Mouse (Mus musculus) liver, postnatal 0 days (tissue): ENCODE results near the gene Stard3. TPM values are rescaled to one million over a fixed set of nuclear protein-coding genes. Genes with fewer than 3 reads are reported as not detected.
A peak's percentile ranks its signal among the peaks of the same experiment; 100 is the strongest.

Source experiments
- ATAC-seq: fragments of 200-750 bp; cut with Nextera tagmentation; 2 replicates; pipeline ENCODE4 v1.8.0; 2017; ENCODE audit warnings: mild to moderate bottlenecking, moderate library complexity
- DNase-seq: peaks from one replicate; pipeline ENCODE4 v3.0.0-alpha.2; 2016
- H3K27ac ChIP-seq: fragments of 300-500 bp; sonication (generic); 2 replicates; pipeline ENCODE4 v1.5.1; 2014; ENCODE audit warnings: antibody characterized with exemption, moderate library complexity, mild to moderate bottlenecking, low read depth
- H3K27me3 ChIP-seq: fragments of 300-500 bp; sonication (generic); 2 replicates; pipeline ENCODE4 v1.6.1; 2014; ENCODE audit warnings: low read length, control low read depth, mixed read lengths; ENCODE audit not compliant: insufficient read depth
- H3K36me3 ChIP-seq: fragments of 300-500 bp; sonication (generic); replicated peaks from 2 replicates; pipeline ENCODE4 v1.6.1; 2014; ENCODE audit warnings: mild to moderate bottlenecking, control low read depth, low read length, moderate library complexity, mixed read lengths; ENCODE audit not compliant: insufficient read depth
- H3K4me1 ChIP-seq: fragments of 300-500 bp; sonication (generic); 2 replicates; pipeline ENCODE4 v1.6.1; 2014; ENCODE audit warnings: antibody characterized with exemption, mild to moderate bottlenecking, control low read depth; ENCODE audit not compliant: insufficient read depth
- H3K4me2 ChIP-seq: fragments of 300-500 bp; sonication (generic); 2 replicates; pipeline ENCODE4 v1.6.1; 2014; ENCODE audit warnings: low read depth, mild to moderate bottlenecking, low read length, moderate library complexity, mixed read lengths
- H3K4me3 ChIP-seq: fragments of 300-500 bp; sonication (generic); 2 replicates; pipeline ENCODE4 v1.5.1; 2014; ENCODE audit warnings: low read depth, low read length
- H3K9ac ChIP-seq: fragments of 300-500 bp; sonication (generic); replicated peaks from 2 replicates; pipeline ENCODE4 v1.6.1; 2014; ENCODE audit warnings: mild to moderate bottlenecking, moderate library complexity
- H3K9me3 ChIP-seq: fragments of 300-500 bp; sonication (generic); 2 replicates; pipeline ENCODE4 v1.6.1; 2016; ENCODE audit warnings: mild to moderate bottlenecking, control low read depth, low read length, mixed read lengths
- CTCF ChIP-seq: sonication (generic); IDR thresholded peaks from 2 replicates; pipeline ENCODE4 v1.5.1; 2016; ENCODE audit warnings: antibody characterized with exemption, low read depth
- EP300 ChIP-seq: IDR thresholded peaks from 2 replicates; pipeline ENCODE4 v1.6.1; 2016; ENCODE audit warnings: antibody characterized with exemption, low read depth, mild to moderate bottlenecking
- WGBS: fragments of 180-500 bp; shearing (Covaris S2); extraction: QIAGEN DNeasy Blood & Tissue Kit; methylation state at CpG from one replicate; pipeline ENCODE4 v1.1.7; 2014; ENCODE audit not compliant: insufficient replicate concordance; 5-methylcytosine and 5-hydroxymethylcytosine counted together
- polyA plus RNA-seq: library from polyadenylated mRNA; unstranded; fragments of >200 nt; fragmentation: Nextera tagmentation; extraction: Ambion mirVana; gene quantifications from 2 replicates; pipeline ENCODE4 v1.2.1, GENCODE M21; 2015

The Stard3 gene
- polyA plus RNA-seq, 1 experiment from 2014 or later, result 15.4 TPM

DNA sequence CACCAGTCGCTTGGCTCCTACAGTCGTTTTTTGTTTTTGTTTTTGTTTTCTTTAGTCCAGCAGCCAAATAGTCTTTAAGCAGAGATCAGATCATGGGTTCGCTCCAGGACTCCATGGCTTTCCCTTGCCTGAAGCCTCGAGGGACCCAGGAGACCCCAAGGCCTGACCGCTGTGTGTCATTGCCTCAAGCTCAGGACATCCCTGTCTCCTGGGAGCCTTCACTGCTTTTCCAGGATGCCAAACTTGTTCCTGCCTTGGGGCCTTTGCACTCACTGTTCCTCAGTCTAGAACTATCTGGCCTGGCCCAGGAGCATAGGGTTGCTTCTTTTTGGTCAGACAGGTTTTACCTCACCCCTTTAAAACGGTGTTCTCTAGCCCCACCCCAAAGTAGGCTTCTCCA is 48.5 kb downstream of the Stard3 start:
- H3K4me1 ChIP-seq, result no peaks in the 10 kb centered on the region
- ATAC-seq, result no peak
- no peak overlapping the region for H3K9ac ChIP-seq
- 76% methylated on average over 6 of the region's 6 CpGs for WGBS
- no peak overlapping the region for H3K4me2 ChIP-seq
- H3K4me3 ChIP-seq, result no peak overlapping the region
- peaks cover 9% of the 10 kb centered on the region for H3K27me3 ChIP-seq
- TF ChIP-seq EP300 (no peak), CTCF (no peak)
- DNase-seq, result no peak
- no peak overlapping the region for H3K27ac ChIP-seq
- no peaks in the 10 kb centered on the region for H3K36me3 ChIP-seq
- no peaks in the 10 kb centered on the region for H3K9me3 ChIP-seq

DNA sequence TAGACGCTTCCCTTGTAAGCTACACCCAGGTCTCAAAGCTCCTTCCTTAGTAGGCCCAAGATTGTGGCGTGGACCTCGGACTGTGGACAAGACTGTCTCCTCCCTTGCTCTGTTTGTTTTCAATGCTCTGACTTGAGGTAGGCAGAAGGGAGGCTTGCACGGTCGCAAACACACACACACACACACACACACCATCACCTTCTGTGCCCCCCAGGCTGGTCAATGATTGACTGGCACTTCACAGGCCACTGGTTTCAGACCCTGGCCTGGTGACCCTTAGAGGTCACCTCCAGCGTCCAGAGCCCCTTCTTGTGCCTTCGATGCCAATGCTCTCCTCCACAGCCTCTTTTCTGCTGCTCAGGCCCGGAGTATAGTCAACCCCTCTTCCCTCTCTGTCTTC is 50.7 kb downstream of the Stard3 start:
- Histone ChIP-seq H3K9me3 (no peaks in the 10 kb centered on the region), H3K4me1 (no peaks in the 10 kb centered on the region; the same call in none of the 2 replicates), H3K27ac (no peak overlapping the region), H3K9ac (no peak overlapping the region), H3K4me2 (no peak overlapping the region), H3K27me3 (peaks cover 31% of the 10 kb centered on the region), H3K4me3 (no peak overlapping the region), H3K36me3 (no peaks in the 10 kb centered on the region)
- TF ChIP-seq EP300, result no peak
- TF ChIP-seq CTCF, result no peak
- ATAC-seq (no peak), DNase-seq (no peak)
- 45% methylated on average over 8 of the region's 8 CpGs for WGBS

DNA sequence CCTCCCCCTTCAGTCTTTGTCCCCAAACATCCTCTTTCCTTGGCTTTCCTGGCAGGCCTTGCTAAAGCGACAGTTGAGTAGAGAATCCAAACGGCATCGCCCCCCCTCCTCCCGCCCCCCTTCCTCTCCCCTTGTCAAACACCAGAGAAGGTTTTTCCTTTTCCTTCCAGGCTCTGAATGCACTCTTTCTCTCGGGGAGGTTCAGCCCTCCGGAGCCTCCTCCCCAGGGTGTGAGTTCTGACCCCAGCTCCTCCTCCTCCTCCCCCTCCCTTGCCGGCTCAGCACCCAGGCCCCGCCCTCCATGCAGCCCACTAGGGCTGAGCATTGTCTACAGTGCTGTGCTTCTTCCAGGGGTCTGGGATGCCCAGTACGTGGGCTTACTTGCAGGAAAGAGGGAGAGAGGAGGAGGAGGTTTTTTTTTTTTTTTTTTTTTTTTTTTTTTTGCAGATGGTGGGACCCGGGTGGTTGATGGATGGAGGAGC is 51.2 kb downstream of the Stard3 start:
- no peak for DNase-seq

DNA sequence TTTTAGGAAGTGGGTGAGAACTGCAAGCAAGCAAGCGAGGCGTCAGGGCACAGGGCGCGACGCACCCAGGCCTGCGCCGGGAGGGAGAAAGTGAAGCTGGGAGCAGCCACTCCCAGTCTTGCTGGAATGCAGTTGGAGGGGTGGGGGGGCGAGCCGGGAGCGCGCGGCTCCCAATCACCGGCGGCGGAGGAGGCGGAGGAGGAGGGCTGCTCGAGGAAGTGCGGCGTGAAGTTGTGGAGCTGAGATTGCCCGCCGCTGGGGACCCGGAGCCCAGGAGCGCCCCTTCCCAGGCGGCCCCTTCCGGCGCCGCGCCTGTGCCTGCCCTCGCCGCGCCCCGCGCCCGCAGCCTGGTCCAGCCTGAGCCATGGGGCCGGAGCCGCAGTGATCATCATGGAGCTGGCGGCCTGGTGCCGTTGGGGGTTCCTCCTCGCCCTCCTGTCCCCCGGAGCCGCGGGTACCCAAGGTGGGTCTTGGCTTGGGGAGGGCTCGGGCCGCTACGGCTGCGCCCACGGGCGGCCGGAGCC is 54.2 kb downstream of the Stard3 start, which contains the start of gene Erbb2:
Erbb2 (plus strand) TSS at position 198 of the 524 bp plus-strand sequence.
- ATAC-seq (peak; percentile 81), DNase-seq (peak; percentile 72)
- 1% methylated on average over 32 of the region's 49 CpGs for WGBS
- TF ChIP-seq EP300 (no peak), CTCF (no peak)
- H3K4me3 ChIP-seq, result peak within 1 kb of the TSS; percentile 58
- no peaks in the 10 kb centered on the region for H3K9me3 ChIP-seq
- H3K27ac ChIP-seq, result peak within 1 kb of the TSS; percentile 39; the same call in 1 of the 2 replicates
- H3K36me3 ChIP-seq, result no peaks in the 10 kb centered on the region
- peak within 1 kb of the TSS; percentile 65 for H3K9ac ChIP-seq
- no peaks in the 10 kb centered on the region; the same call in none of the 2 replicates for H3K4me1 ChIP-seq
- peaks cover 39% of the 10 kb centered on the region for H3K27me3 ChIP-seq
- peak within 1 kb of the TSS; percentile 75 for H3K4me2 ChIP-seq

More for the DNA sequence above, 51.2 kb downstream of the Stard3 start:
- H3K9me3 ChIP-seq, result no peaks in the 10 kb centered on the region
- no peak overlapping the region for H3K4me2 ChIP-seq
- WGBS, result 7% methylated on average over 10 of the region's 10 CpGs
- no peak for ATAC-seq
- H3K9ac ChIP-seq, result no peak overlapping the region; the same call in 1 of the 2 replicates
- peaks cover 35% of the 10 kb centered on the region for H3K27me3 ChIP-seq
- no peaks in the 10 kb centered on the region; the same call in none of the 2 replicates for H3K4me1 ChIP-seq
- TF ChIP-seq CTCF (no peak), EP300 (no peak)
- no peaks in the 10 kb centered on the region for H3K36me3 ChIP-seq
- H3K4me3 ChIP-seq, result no peak overlapping the region
- no peak overlapping the region for H3K27ac ChIP-seq

DNA sequence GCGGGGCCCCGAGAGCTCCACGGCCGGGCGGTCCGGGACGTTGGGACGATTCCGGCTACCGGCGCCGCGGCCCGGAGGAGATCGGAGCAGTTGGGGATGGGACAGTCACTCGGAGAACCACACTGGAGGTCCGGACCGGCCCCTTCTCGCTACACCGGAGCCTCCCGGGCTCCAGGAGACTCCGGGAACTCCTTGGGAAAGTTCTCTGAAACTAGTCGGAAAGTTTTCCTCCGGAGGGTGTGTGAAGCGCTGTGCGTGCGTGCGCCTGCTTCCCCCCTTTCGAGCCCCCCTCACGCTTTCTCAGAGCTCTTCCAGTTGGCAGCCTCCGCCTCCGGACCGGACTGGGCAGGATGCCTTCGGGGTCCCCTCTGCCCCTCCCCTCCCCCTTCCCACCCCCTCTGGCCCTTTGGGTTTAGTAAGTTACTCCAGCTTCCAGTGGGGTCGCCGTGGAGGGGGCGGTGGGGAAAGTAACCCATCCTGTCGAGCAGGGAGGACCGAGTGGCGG is 54.7 kb downstream of the Stard3 start:
- 1% methylated on average over 39 of the region's 40 CpGs for WGBS
- Histone ChIP-seq H3K4me2 (peak overlapping the region; percentile 75), H3K27ac (peak overlapping the region; percentile 39; the same call in 1 of the 2 replicates), H3K27me3 (peaks cover 39% of the 10 kb centered on the region), H3K36me3 (no peaks in the 10 kb centered on the region), H3K9ac (peak overlapping the region; percentile 65), H3K9me3 (no peaks in the 10 kb centered on the region), H3K4me3 (peak overlapping the region; percentile 58), H3K4me1 (no peaks in the 10 kb centered on the region; the same call in none of the 2 replicates)
- DNase-seq (no peak), ATAC-seq (peak; percentile 62; the same call in 1 of the 2 replicates)
- TF ChIP-seq CTCF (no peak), EP300 (no peak)

DNA sequence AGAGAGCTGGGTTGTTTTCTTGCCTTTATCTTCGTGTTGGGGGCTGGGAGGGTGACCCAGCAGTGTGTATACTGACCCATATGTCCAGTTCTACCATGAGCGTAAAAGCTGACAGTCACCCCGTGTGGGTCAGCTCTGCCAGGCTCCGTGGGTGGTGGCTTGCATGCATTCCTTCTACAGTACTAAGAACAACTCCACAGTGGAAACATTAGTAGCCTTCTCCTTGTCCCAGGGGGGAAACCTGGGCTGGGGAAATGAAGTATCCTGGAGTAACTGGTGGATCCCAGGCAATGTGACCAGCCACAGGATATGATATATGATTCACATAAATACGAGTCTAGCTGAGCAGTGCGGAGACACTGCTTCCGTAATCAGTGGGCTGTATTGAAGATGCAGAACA is 55.6 kb downstream of the Stard3 start:
- no peaks in the 10 kb centered on the region; the same call in none of the 2 replicates for H3K4me1 ChIP-seq
- ATAC-seq (no peak), DNase-seq (no peak)
- peaks cover 39% of the 10 kb centered on the region for H3K27me3 ChIP-seq
- TF ChIP-seq EP300 (no peak), CTCF (no peak)
- H3K9me3 ChIP-seq, result no peaks in the 10 kb centered on the region
- no peaks in the 10 kb centered on the region for H3K36me3 ChIP-seq
- no peak overlapping the region for H3K4me3 ChIP-seq
- no peak overlapping the region for H3K27ac ChIP-seq
- H3K9ac ChIP-seq, result no peak overlapping the region
- peak overlapping the region; percentile 75 for H3K4me2 ChIP-seq
- 25% methylated on average over 7 of the region's 7 CpGs for WGBS
